Mouse (Mus musculus) testis, adult 2 months (tissue): ENCODE results near the gene Kmt2d.

Source experiments
- CTCF ChIP-seq: fragments of 200-500 bp; IDR thresholded peaks from 2 replicates; pipeline ENCODE4 v1.5.1; 2012; ENCODE audit warnings: low read depth, mild to moderate bottlenecking, inconsistent platforms, low read length, moderate library complexity; ENCODE audit not compliant: control insufficient read depth, insufficient read depth, insufficient replicate concordance
- POLR2A ChIP-seq: fragments of 200-500 bp; IDR thresholded peaks from 2 replicates; pipeline ENCODE4 v1.6.1; 2012; ENCODE audit warnings: low read depth, mild to moderate bottlenecking, inconsistent platforms, low read length, moderate library complexity; ENCODE audit not compliant: control insufficient read depth

DNA sequence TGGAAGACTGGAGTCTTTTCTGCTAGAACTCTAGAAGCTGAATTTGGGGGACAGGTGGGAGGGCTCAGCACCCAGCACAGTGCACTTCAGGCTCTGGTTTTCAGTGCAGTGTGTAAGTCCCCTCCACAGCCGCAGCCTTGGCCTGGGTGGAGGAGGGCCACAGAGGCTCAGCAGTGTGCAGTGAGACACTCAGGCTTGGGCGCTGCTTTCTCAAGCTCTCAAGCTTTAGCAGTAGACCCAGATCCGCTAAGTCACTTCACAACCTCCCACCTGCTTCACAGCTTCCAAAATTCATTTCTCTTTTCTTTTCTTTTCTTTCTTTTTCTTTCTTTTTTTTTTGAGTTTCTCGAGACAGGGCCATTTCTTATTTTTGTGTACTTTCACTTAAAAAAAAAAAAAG is 50.1 kb downstream of the Kmt2d start:
- no peak for TF ChIP-seq CTCF
- no peak for TF ChIP-seq POLR2A
